Mouse (Mus musculus) liver, postnatal 0 days (tissue): Measurements from ENCODE around the gene 1700122O11Rik. TPM values are rescaled to one million over a fixed set of nuclear protein-coding genes. Genes with fewer than 3 reads are reported as not detected.

Source experiments
- ATAC-seq: fragments of 200-750 bp; cut with Nextera tagmentation; 2 replicates; pipeline ENCODE4 v1.8.0; 2017; ENCODE audit warnings: mild to moderate bottlenecking, moderate library complexity
- DNase-seq: peaks from one replicate; pipeline ENCODE4 v3.0.0-alpha.2; 2016
- H3K27ac ChIP-seq: fragments of 300-500 bp; sonication (generic); 2 replicates; pipeline ENCODE4 v1.5.1; 2014; ENCODE audit warnings: antibody characterized with exemption, moderate library complexity, mild to moderate bottlenecking, low read depth
- H3K27me3 ChIP-seq: fragments of 300-500 bp; sonication (generic); 2 replicates; pipeline ENCODE4 v1.6.1; 2014; ENCODE audit warnings: low read length, control low read depth, mixed read lengths; ENCODE audit not compliant: insufficient read depth
- H3K36me3 ChIP-seq: fragments of 300-500 bp; sonication (generic); replicated peaks from 2 replicates; pipeline ENCODE4 v1.6.1; 2014; ENCODE audit warnings: mild to moderate bottlenecking, control low read depth, low read length, moderate library complexity, mixed read lengths; ENCODE audit not compliant: insufficient read depth
- H3K4me1 ChIP-seq: fragments of 300-500 bp; sonication (generic); 2 replicates; pipeline ENCODE4 v1.6.1; 2014; ENCODE audit warnings: antibody characterized with exemption, mild to moderate bottlenecking, control low read depth; ENCODE audit not compliant: insufficient read depth
- H3K4me2 ChIP-seq: fragments of 300-500 bp; sonication (generic); 2 replicates; pipeline ENCODE4 v1.6.1; 2014; ENCODE audit warnings: low read depth, mild to moderate bottlenecking, low read length, moderate library complexity, mixed read lengths
- H3K4me3 ChIP-seq: fragments of 300-500 bp; sonication (generic); 2 replicates; pipeline ENCODE4 v1.5.1; 2014; ENCODE audit warnings: low read depth, low read length
- H3K9ac ChIP-seq: fragments of 300-500 bp; sonication (generic); replicated peaks from 2 replicates; pipeline ENCODE4 v1.6.1; 2014; ENCODE audit warnings: mild to moderate bottlenecking, moderate library complexity
- H3K9me3 ChIP-seq: fragments of 300-500 bp; sonication (generic); 2 replicates; pipeline ENCODE4 v1.6.1; 2016; ENCODE audit warnings: mild to moderate bottlenecking, control low read depth, low read length, mixed read lengths
- CTCF ChIP-seq: sonication (generic); IDR thresholded peaks from 2 replicates; pipeline ENCODE4 v1.5.1; 2016; ENCODE audit warnings: antibody characterized with exemption, low read depth
- EP300 ChIP-seq: IDR thresholded peaks from 2 replicates; pipeline ENCODE4 v1.6.1; 2016; ENCODE audit warnings: antibody characterized with exemption, low read depth, mild to moderate bottlenecking
- WGBS: fragments of 180-500 bp; shearing (Covaris S2); extraction: QIAGEN DNeasy Blood & Tissue Kit; methylation state at CpG from one replicate; pipeline ENCODE4 v1.1.7; 2014; ENCODE audit not compliant: insufficient replicate concordance; 5-methylcytosine and 5-hydroxymethylcytosine counted together
- polyA plus RNA-seq: library from polyadenylated mRNA; unstranded; fragments of >200 nt; fragmentation: Nextera tagmentation; extraction: Ambion mirVana; gene quantifications from 2 replicates; pipeline ENCODE4 v1.2.1, GENCODE M21; 2015

1700122O11Rik gene
- polyA plus RNA-seq, 1 experiment from 2014 or later, result not detected

- no peak for DNase-seq
Observed at GRCm38 (mm10) chr17:48029241-48029640, 8.9 kb downstream of the 1700122O11Rik start.

GRCm38 (mm10) chr17:48028250-48028649 is 9.8 kb downstream of the 1700122O11Rik start:
- Histone ChIP-seq H3K9me3 (no peaks in the 10 kb centered on the region), H3K36me3 (no peaks in the 10 kb centered on the region), H3K4me1 (peaks cover 8% of the 10 kb centered on the region), H3K4me3 (no peak overlapping the region), H3K27ac (no peak overlapping the region), H3K4me2 (no peak overlapping the region), H3K9ac (no peak overlapping the region), H3K27me3 (0 out of 2 replicates have a peak, but pooled peaks cover 8% of the 10 kb centered on the region)
- no peak for TF ChIP-seq EP300
- TF ChIP-seq CTCF, result no peak
- WGBS, result 73% methylated on average over 5 of the region's 5 CpGs
- no peak for DNase-seq
- no peak for ATAC-seq

More at GRCm38 (mm10) chr17:48029241-48029640, 8.9 kb downstream of the 1700122O11Rik start:
- ATAC-seq, result no peak
- H3K27me3 ChIP-seq, result 0 out of 2 replicates have a peak, but pooled peaks cover 8% of the 10 kb centered on the region
- H3K36me3 ChIP-seq, result no peaks in the 10 kb centered on the region
- no peaks in the 10 kb centered on the region for H3K9me3 ChIP-seq
- peaks cover 12% of the 10 kb centered on the region for H3K4me1 ChIP-seq
- WGBS, result 60% methylated on average over 12 of the region's 12 CpGs
- no peak overlapping the region for H3K4me2 ChIP-seq
- no peak overlapping the region for H3K9ac ChIP-seq
- H3K27ac ChIP-seq, result no peak overlapping the region
- TF ChIP-seq EP300 (no peak), CTCF (no peak)
- no peak overlapping the region for H3K4me3 ChIP-seq

DNA sequence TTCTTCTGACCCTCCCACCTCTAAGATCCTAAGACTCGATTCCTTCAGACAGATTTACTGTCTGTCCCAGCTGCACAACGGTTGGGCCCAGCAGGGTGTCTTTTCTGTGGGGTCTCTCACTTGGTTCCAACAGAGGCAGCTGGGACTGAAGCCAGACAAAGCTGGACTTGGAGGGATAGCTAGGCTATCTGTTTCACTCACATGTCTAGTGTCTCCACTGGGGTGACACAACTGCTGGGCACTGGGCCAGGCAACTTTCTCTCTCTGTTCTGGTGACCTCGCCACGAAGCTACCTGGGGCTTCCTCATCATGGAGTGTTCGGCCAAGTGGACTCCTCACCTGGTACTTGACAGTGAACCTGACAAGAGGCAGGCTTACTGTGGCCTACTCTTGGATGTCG is 10.4 kb downstream of the 1700122O11Rik start:
- peak; percentile 79 for DNase-seq
- H3K4me1 ChIP-seq, result peaks cover 8% of the 10 kb centered on the region

DNA sequence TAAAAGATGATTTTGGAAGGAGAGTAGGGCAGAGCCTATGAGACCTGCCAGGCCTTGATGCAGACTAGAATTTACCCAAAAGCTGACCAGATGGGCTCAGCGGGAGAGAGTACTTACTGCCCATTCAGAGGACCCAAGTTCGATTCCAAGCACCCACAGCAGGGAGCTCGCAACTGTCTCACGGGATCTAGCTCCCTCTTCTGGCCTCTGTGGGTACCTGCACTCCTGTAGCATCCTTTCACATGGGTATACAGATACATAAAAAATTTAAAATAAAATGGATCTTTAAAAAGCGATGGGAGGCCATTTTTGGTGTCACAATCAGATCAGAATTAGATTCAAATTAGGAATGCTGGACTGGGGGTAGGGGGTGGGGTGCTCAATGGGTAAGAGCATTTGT is 11.1 kb downstream of the 1700122O11Rik start:
- 88% methylated on average over 5 of the region's 5 CpGs for WGBS

More for the DNA sequence above, 10.4 kb downstream of the 1700122O11Rik start:
- TF ChIP-seq EP300, result no peak
- no peak for TF ChIP-seq CTCF
- Histone ChIP-seq H3K27ac (no peak overlapping the region), H3K4me3 (no peak overlapping the region), H3K9ac (no peak overlapping the region), H3K36me3 (no peaks in the 10 kb centered on the region), H3K27me3 (0 out of 2 replicates have a peak, but pooled peaks cover 8% of the 10 kb centered on the region), H3K9me3 (no peaks in the 10 kb centered on the region), H3K4me2 (no peak overlapping the region)
- WGBS, result 61% methylated on average over 6 of the region's 6 CpGs
- peak; percentile 77; the same call in 1 of the 2 replicates for ATAC-seq

GRCm38 (mm10) chr17:48024045-48024444 is 14.0 kb downstream of the 1700122O11Rik start:
- H3K4me1 ChIP-seq, result no peaks in the 10 kb centered on the region
- H3K27ac ChIP-seq, result no peak overlapping the region
- no peaks in the 10 kb centered on the region for H3K36me3 ChIP-seq
- no peaks in the 10 kb centered on the region for H3K9me3 ChIP-seq
- no peak for ATAC-seq
- WGBS, result 80% methylated on average over 8 of the region's 8 CpGs
- no peak overlapping the region for H3K4me2 ChIP-seq
- no peak overlapping the region for H3K9ac ChIP-seq
- no peak overlapping the region for H3K4me3 ChIP-seq
- H3K27me3 ChIP-seq, result no peaks in the 10 kb centered on the region
- DNase-seq, result no peak
- TF ChIP-seq CTCF (no peak), EP300 (no peak)

More for the DNA sequence above, 11.1 kb downstream of the 1700122O11Rik start:
- Histone ChIP-seq H3K9me3 (no peaks in the 10 kb centered on the region), H3K27me3 (0 out of 2 replicates have a peak, but pooled peaks cover 8% of the 10 kb centered on the region), H3K36me3 (no peaks in the 10 kb centered on the region), H3K4me3 (no peak overlapping the region), H3K27ac (no peak overlapping the region), H3K4me2 (no peak overlapping the region), H3K9ac (no peak overlapping the region), H3K4me1 (peaks cover 8% of the 10 kb centered on the region)
- ATAC-seq (no peak), DNase-seq (no peak)
- TF ChIP-seq CTCF (peak; percentile 21; the same call in 1 of the 2 replicates), EP300 (no peak)

- peak overlapping the region; percentile 11; the same call in 1 of the 2 replicates for H3K27ac ChIP-seq
- peak; percentile 58 for DNase-seq
- no peaks in the 10 kb centered on the region for H3K36me3 ChIP-seq
- ATAC-seq, result peak; percentile 91
- H3K27me3 ChIP-seq, result no peaks in the 10 kb centered on the region
- no peak overlapping the region for H3K9ac ChIP-seq
- no peak overlapping the region for H3K4me3 ChIP-seq
- H3K4me1 ChIP-seq, result peaks cover 2% of the 10 kb centered on the region; the same call in 1 of the 2 replicates
- H3K4me2 ChIP-seq, result no peak overlapping the region
- 31% methylated on average over 2 of the region's 2 CpGs for whole genome bisulfite sequencing
- no peaks in the 10 kb centered on the region for H3K9me3 ChIP-seq
- TF ChIP-seq CTCF, result no peak
- TF ChIP-seq EP300, result peak; percentile 42; the same call in 1 of the 2 replicates
Observed at GRCm38 (mm10) chr17:48019585-48019984, 18.5 kb downstream of the 1700122O11Rik start.
